Mouse (Mus musculus) limb, embryonic 10.5 days (tissue): ENCODE measurements around the gene Pold4. TPM values are rescaled to one million over a fixed set of nuclear protein-coding genes. Genes with fewer than 3 reads are reported as not detected.

Experiments
- DNase-seq: peaks from one replicate; pipeline ENCODE4 v3.0.0-alpha.2; 2017; ENCODE audit warnings: low spot score
- H3K27ac ChIP-seq: fragments of 300-500 bp; sonication (generic); 2 replicates; pipeline ENCODE4 v1.5.1; 2016; ENCODE audit warnings: mild to moderate bottlenecking
- H3K27me3 ChIP-seq: fragments of 300-500 bp; sonication (generic); 2 replicates; pipeline ENCODE4 v1.6.1; 2016; ENCODE audit warnings: low read depth, mild to moderate bottlenecking; ENCODE audit not compliant: poor library complexity, severe bottlenecking
- H3K36me3 ChIP-seq: fragments of 300-500 bp; sonication (generic); 2 replicates; pipeline ENCODE4 v1.6.1; 2016; ENCODE audit warnings: mild to moderate bottlenecking, moderate library complexity
- H3K4me1 ChIP-seq: fragments of 300-500 bp; sonication (generic); 2 replicates; pipeline ENCODE4 v1.6.1; 2016
- H3K4me3 ChIP-seq: fragments of 300-500 bp; sonication (generic); 2 replicates; pipeline ENCODE4 v1.5.1; 2016; ENCODE audit warnings: mild to moderate bottlenecking, moderate library complexity
- H3K9me3 ChIP-seq: fragments of 300-500 bp; sonication (generic); replicated peaks from 2 replicates; pipeline ENCODE4 v1.6.1; 2016; ENCODE audit warnings: mild to moderate bottlenecking
- WGBS: fragments of 180-500 bp; shearing (Covaris S2); methylation state at CpG from one replicate; pipeline ENCODE4 v1.1.7; 2016; 5-methylcytosine and 5-hydroxymethylcytosine counted together
- polyA plus RNA-seq: library from polyadenylated mRNA; unstranded; fragments of >200 nt; fragmentation: Nextera tagmentation; extraction: Ambion mirVana; gene quantifications from 2 replicates; pipeline ENCODE4 v1.2.1, GENCODE M21; 2016

Gene Pold4
- polyA plus RNA-seq, 1 experiment from 2014 or later = 16.2 TPM

DNA sequence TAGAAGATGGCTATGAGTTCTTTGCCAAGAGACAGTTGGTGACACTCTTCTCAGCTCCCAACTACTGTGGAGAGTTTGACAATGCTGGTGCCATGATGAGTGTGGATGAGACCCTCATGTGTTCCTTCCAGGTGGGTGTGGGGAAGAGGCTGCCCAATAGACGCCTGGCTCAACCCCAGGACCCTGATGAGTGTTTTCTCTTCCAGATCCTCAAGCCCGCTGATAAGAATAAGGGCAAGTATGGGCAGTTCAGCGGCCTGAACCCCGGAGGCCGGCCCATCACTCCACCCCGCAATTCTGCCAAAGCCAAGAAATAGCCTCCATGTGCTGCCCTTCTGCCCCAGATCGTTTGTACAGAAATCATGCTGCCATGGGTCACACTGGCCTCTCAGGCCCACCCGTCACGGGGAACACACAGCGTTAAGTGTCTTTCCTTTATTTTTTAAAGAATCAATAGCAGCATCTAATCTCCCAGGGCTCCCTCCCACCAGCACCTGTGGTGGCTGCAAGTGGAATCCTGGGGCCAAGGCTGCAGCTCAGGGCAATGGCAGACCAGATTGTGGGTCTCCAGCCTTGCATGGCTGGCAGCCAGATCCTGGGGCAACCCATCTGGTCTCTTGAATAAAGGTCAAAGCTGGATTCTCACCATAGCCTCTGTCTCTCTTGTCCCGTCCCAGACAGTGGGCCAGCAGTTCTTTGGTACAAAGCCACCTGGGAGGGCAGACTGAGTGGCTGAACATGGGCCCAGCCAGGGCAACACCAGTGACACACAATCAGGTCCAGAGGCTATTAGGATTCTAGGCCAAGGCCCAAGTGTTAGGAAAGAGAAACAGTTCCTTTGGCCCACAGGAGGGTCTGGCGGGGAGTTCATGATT is 36.7 kb upstream of the Pold4 start:
- no peaks in the 10 kb centered on the region for H3K27me3 ChIP-seq
- DNase-seq = no peak
- H3K4me3 ChIP-seq = no peak overlapping the region
- H3K27ac ChIP-seq = no peak overlapping the region
- 86% methylated on average over 12 of the region's 12 CpGs for WGBS
- H3K4me1 ChIP-seq = peaks cover 69% of the 10 kb centered on the region
- H3K36me3 ChIP-seq = peaks cover 75% of the 10 kb centered on the region
- no peaks in the 10 kb centered on the region for H3K9me3 ChIP-seq

- Histone ChIP-seq H3K9me3 (no peaks in the 10 kb centered on the region), H3K27ac (no peak overlapping the region), H3K4me1 (peaks cover 73% of the 10 kb centered on the region), H3K36me3 (peaks cover 80% of the 10 kb centered on the region), H3K4me3 (0 out of 2 replicates have a peak overlapping the region, but pooled peaks have one; percentile 11), H3K27me3 (no peaks in the 10 kb centered on the region)
- WGBS = 58% methylated on average over 2 of the region's 2 CpGs
- no peak for DNase-seq
Observed at GRCm38 (mm10) chr19:4196048-4196447, 35.7 kb upstream of the Pold4 start.

GRCm38 (mm10) chr19:4196548-4196947 is 35.2 kb upstream of the Pold4 start:
- DNase-seq = no peak
- H3K4me1 ChIP-seq = peaks cover 69% of the 10 kb centered on the region

DNA sequence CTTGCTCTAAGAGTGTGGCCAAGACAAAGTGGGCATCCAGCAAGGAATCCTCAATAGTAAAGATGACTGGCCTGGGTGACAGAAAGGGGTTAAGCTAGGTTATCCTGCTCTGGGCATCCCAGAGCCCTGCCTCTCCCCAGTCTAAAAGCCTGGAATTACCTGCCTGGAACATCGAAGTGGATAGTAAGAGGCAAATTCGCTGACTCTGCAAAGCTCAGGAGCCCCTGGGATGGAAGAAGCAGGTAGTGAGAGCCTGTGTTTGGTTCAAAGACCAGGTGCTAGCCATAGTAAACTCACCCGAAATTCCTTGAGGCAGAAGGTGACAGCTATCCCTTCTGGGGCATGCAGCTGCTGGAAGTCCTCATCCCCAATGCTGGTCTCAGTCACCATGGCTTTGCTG is 34.5 kb upstream of the Pold4 start:
- H3K36me3 ChIP-seq = peaks cover 77% of the 10 kb centered on the region
- H3K4me3 ChIP-seq = 0 out of 2 replicates have a peak overlapping the region, but pooled peaks have one; percentile 11
- H3K27me3 ChIP-seq = no peaks in the 10 kb centered on the region
- 73% methylated on average over 3 of the region's 3 CpGs for WGBS
- no peak for DNase-seq
- H3K9me3 ChIP-seq = no peaks in the 10 kb centered on the region
- H3K27ac ChIP-seq = no peak overlapping the region
- peaks cover 70% of the 10 kb centered on the region for H3K4me1 ChIP-seq

More at GRCm38 (mm10) chr19:4196548-4196947, 35.2 kb upstream of the Pold4 start:
- Histone ChIP-seq H3K27ac (peak overlapping the region; percentile 37; the same call in 1 of the 2 replicates), H3K27me3 (no peaks in the 10 kb centered on the region), H3K4me3 (peak overlapping the region; percentile 11; the same call in 1 of the 2 replicates), H3K9me3 (no peaks in the 10 kb centered on the region), H3K36me3 (peaks cover 80% of the 10 kb centered on the region)
- WGBS = 36% methylated on average over 5 of the region's 5 CpGs

- peaks cover 41% of the 10 kb centered on the region for H3K36me3 ChIP-seq
- WGBS = under 1% methylated on average over 34 of the region's 34 CpGs
Observed at GRCm38 (mm10) chr19:4201291-4201909, 30.3 kb upstream of the Pold4 start, which contains the start of gene Rad9a. Gene Rad9a (minus strand): TSS chr19:4201662.

DNA sequence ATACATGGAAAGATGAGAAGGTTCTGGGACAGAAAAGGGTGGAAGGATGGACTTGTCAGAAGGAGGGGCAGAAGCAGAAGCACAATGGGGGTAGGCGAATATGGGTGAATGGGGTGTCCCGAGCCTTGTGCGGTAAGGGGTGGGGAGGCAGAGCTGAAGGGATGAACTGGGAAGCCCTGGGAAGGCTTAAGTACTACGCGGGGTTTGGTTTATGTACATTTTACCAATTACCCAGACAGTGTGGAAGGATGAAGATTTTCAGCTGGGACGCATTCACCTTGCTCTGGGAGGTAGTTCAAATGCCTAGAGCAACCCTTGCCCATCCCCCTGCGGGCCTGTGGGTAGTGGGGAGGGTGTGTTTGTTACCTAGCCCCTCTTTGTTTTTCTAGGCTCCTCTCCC is 29.6 kb upstream of the Pold4 start:
- no peak for DNase-seq
- Histone ChIP-seq H3K27me3 (peaks cover 13% of the 10 kb centered on the region), H3K36me3 (peaks cover 34% of the 10 kb centered on the region), H3K4me3 (peak overlapping the region; percentile 66), H3K4me1 (peaks cover 36% of the 10 kb centered on the region), H3K27ac (peak overlapping the region; percentile 83), H3K9me3 (no peaks in the 10 kb centered on the region)
- WGBS = 30% methylated on average over 7 of the region's 7 CpGs

More at GRCm38 (mm10) chr19:4201291-4201909, 30.3 kb upstream of the Pold4 start, which contains the start of gene Rad9a:
- Histone ChIP-seq H3K4me1 (peaks cover 38% of the 10 kb centered on the region), H3K4me3 (peak within 1 kb of the TSS; percentile 66), H3K9me3 (no peaks in the 10 kb centered on the region), H3K27ac (peak within 1 kb of the TSS; percentile 83), H3K27me3 (peaks cover 11% of the 10 kb centered on the region)
- DNase-seq = peak; percentile 99

GRCm38 (mm10) chr19:4203148-4203547 is 28.6 kb upstream of the Pold4 start:
- H3K36me3 ChIP-seq = peaks cover 24% of the 10 kb centered on the region
- H3K27me3 ChIP-seq = peaks cover 13% of the 10 kb centered on the region
- H3K9me3 ChIP-seq = no peaks in the 10 kb centered on the region
- 70% methylated on average over 3 of the region's 3 CpGs for WGBS
- H3K4me1 ChIP-seq = peaks cover 29% of the 10 kb centered on the region
- H3K4me3 ChIP-seq = no peak overlapping the region
- DNase-seq = no peak
- no peak overlapping the region for H3K27ac ChIP-seq

GRCm38 (mm10) chr19:4203604-4204326 is 27.9 kb upstream of the Pold4 start:
- DNase-seq = no peak

GRCm38 (mm10) chr19:4204889-4205288 is 26.8 kb upstream of the Pold4 start:
- DNase-seq = no peak
- WGBS = 68% methylated on average over 4 of the region's 4 CpGs
- no peaks in the 10 kb centered on the region for H3K9me3 ChIP-seq
- H3K4me3 ChIP-seq = no peak overlapping the region
- H3K36me3 ChIP-seq = peaks cover 6% of the 10 kb centered on the region
- no peak overlapping the region for H3K27ac ChIP-seq
- H3K4me1 ChIP-seq = peaks cover 27% of the 10 kb centered on the region
- H3K27me3 ChIP-seq = peaks cover 18% of the 10 kb centered on the region

More at GRCm38 (mm10) chr19:4203604-4204326, 27.9 kb upstream of the Pold4 start:
- Histone ChIP-seq H3K27me3 (peaks cover 14% of the 10 kb centered on the region), H3K9me3 (no peaks in the 10 kb centered on the region), H3K27ac (no peak overlapping the region), H3K4me3 (no peak overlapping the region), H3K4me1 (peaks cover 29% of the 10 kb centered on the region), H3K36me3 (peaks cover 18% of the 10 kb centered on the region)
- WGBS = 67% methylated on average over 13 of the region's 13 CpGs

- H3K4me3 ChIP-seq = no peak overlapping the region
- peak; percentile 82 for DNase-seq
- no peaks in the 10 kb centered on the region for H3K9me3 ChIP-seq
- H3K27ac ChIP-seq = no peak overlapping the region
- peaks cover 26% of the 10 kb centered on the region for H3K27me3 ChIP-seq
- 0% methylated on average over 2 of the region's 2 CpGs for WGBS
- H3K36me3 ChIP-seq = no peaks in the 10 kb centered on the region
- peaks cover 19% of the 10 kb centered on the region for H3K4me1 ChIP-seq
Observed at GRCm38 (mm10) chr19:4206971-4207370, 24.7 kb upstream of the Pold4 start.

GRCm38 (mm10) chr19:4208563-4208962 is 23.1 kb upstream of the Pold4 start:
- Histone ChIP-seq H3K4me3 (no peak overlapping the region), H3K27me3 (peaks cover 40% of the 10 kb centered on the region), H3K36me3 (no peaks in the 10 kb centered on the region), H3K27ac (no peak overlapping the region), H3K4me1 (peaks cover 29% of the 10 kb centered on the region), H3K9me3 (no peaks in the 10 kb centered on the region)
- 74% methylated on average over 5 of the region's 5 CpGs for WGBS
- DNase-seq = no peak

DNA sequence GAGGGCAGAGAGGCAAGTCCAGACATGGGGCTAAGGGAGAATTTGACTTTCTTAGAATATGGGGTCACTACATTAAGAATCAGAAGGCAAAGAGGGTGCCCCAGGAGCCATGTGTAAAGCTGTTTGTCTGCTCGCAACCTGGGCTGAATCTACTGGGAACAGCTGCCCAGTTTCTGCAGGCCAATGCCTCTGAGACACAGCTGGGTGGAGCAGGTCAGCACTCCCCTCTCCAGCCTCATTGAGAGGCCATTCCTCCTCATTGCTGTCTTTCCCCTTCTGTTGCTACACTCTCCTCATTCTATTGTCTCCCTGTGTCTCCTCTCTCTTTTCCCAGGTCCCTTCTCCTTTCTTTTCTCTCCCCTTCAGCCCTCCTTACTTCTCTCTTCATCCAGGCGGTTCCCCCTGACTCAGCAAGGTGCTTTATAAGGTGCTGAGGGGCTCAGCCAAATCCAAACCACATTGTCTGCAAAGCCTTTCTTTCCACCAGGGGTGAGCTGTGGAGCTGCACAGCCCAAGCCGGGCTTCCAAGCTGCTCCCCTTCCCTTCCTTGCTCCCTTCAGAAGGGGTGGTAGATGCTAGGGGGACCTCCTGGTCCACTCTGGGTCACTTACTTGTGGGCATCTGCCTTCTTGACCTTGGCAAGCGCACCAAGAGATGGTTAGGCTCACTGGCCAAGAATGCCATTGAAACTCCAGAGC is 19.7 kb upstream of the Pold4 start:
- peaks cover 60% of the 10 kb centered on the region for H3K4me1 ChIP-seq
- no peak for DNase-seq
- H3K4me3 ChIP-seq = peak overlapping the region; percentile 83
- H3K36me3 ChIP-seq = no peaks in the 10 kb centered on the region
- peak overlapping the region; percentile 97 for H3K27ac ChIP-seq
- no peaks in the 10 kb centered on the region for H3K9me3 ChIP-seq
- H3K27me3 ChIP-seq = peaks cover 47% of the 10 kb centered on the region
- WGBS = 28% methylated on average over 4 of the region's 4 CpGs
